Mouse (Mus musculus) forebrain, embryonic 16.5 days (tissue): ENCODE results near the gene Slc35f5. TPM values are rescaled to one million over a fixed set of nuclear protein-coding genes. Genes with fewer than 3 reads are reported as not detected.
A peak's percentile ranks its signal among the peaks of the same experiment; 100 is the strongest.

Source experiments
- ATAC-seq: fragments of 200-750 bp; cut with Nextera tagmentation; 2 replicates; pipeline ENCODE4 v1.8.0; 2017; ENCODE audit warnings: mild to moderate bottlenecking, moderate library complexity
- H3K27ac ChIP-seq: fragments of 300-500 bp; sonication (generic); 2 replicates; pipeline ENCODE4 v1.5.1; 2014; ENCODE audit warnings: low read length, control low read depth
- H3K27me3 ChIP-seq: fragments of 300-500 bp; sonication (generic); replicated peaks from 2 replicates; pipeline ENCODE4 v1.6.1; 2014; ENCODE audit warnings: low read length; ENCODE audit not compliant: control insufficient read depth, insufficient read depth
- H3K36me3 ChIP-seq: fragments of 300-500 bp; sonication (generic); 2 replicates; pipeline ENCODE4 v1.6.1; 2014; ENCODE audit not compliant: control insufficient read depth, insufficient read depth
- H3K4me1 ChIP-seq: fragments of 300-500 bp; sonication (generic); replicated peaks from 2 replicates; pipeline ENCODE4 v1.6.1; 2014; ENCODE audit warnings: low read length; ENCODE audit not compliant: control insufficient read depth, insufficient read depth
- H3K4me2 ChIP-seq: fragments of 300-500 bp; sonication (generic); 2 replicates; pipeline ENCODE4 v1.6.1; 2014; ENCODE audit warnings: mild to moderate bottlenecking, low read length, control low read depth
- H3K4me3 ChIP-seq: fragments of 300-500 bp; sonication (generic); replicated peaks from 2 replicates; pipeline ENCODE4 v1.5.1; 2014; ENCODE audit warnings: mild to moderate bottlenecking, low read length, control low read depth
- H3K9ac ChIP-seq: fragments of 300-500 bp; sonication (generic); replicated peaks from 2 replicates; pipeline ENCODE4 v1.6.1; 2014; ENCODE audit warnings: low read depth, low read length, control low read depth
- H3K9me3 ChIP-seq: fragments of 300-500 bp; sonication (generic); 2 replicates; pipeline ENCODE4 v1.6.1; 2016; ENCODE audit warnings: low read length; ENCODE audit not compliant: control insufficient read depth
- WGBS: fragments of 180-500 bp; shearing (Covaris S2); extraction: QIAGEN DNeasy Blood & Tissue Kit; methylation state at CpG from one replicate; pipeline ENCODE4 v1.1.7; 2014; 5-methylcytosine and 5-hydroxymethylcytosine counted together
- polyA plus RNA-seq: library from polyadenylated mRNA; unstranded; fragments of >200 nt; fragmentation: Nextera tagmentation; extraction: Ambion mirVana; gene quantifications from 2 replicates; pipeline ENCODE4 v1.2.1, GENCODE M21; 2015

Gene Slc35f5
- polyA plus RNA-seq, 1 experiment from 2014 or later, result 32.9 TPM

DNA sequence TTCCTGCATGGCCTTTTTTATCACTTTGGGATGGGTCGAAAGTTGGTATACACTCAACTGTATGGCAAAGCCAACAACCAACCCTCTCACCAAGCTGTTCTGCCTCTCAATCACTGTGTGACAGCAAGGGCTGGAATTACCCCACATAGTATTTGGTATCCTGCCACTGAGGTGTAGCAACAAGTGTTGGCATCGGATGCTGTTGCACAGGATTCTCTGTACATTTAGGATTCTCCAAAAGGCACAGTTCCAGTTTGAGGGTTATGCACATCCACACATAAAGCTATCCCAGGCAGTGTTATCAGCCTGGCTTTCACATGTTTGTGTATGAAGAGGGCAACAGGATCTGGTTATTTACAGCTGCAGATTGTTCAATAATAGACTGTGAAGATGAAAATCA is 23.3 kb upstream of the Slc35f5 start:
- no peak overlapping the region for H3K9ac ChIP-seq
- H3K27me3 ChIP-seq, result no peaks in the 10 kb centered on the region
- H3K4me3 ChIP-seq, result no peak overlapping the region
- no peaks in the 10 kb centered on the region for H3K9me3 ChIP-seq
- ATAC-seq, result no peak
- H3K36me3 ChIP-seq, result no peaks in the 10 kb centered on the region
- no peak overlapping the region for H3K27ac ChIP-seq
- WGBS, result 88% methylated on average over 2 of the region's 2 CpGs
- H3K4me2 ChIP-seq, result no peak overlapping the region
- peaks cover under 1% of the 10 kb centered on the region; the same call in 1 of the 2 replicates for H3K4me1 ChIP-seq

GRCm38 (mm10) chr1:125537776-125538175 is 22.6 kb upstream of the Slc35f5 start:
- no peaks in the 10 kb centered on the region for H3K27me3 ChIP-seq
- no peak overlapping the region for H3K4me2 ChIP-seq
- no peak overlapping the region for H3K4me3 ChIP-seq
- H3K4me1 ChIP-seq, result peaks cover 2% of the 10 kb centered on the region; the same call in 1 of the 2 replicates
- no peaks in the 10 kb centered on the region for H3K36me3 ChIP-seq
- ATAC-seq, result no peak
- no peak overlapping the region for H3K9ac ChIP-seq
- H3K27ac ChIP-seq, result no peak overlapping the region
- H3K9me3 ChIP-seq, result no peaks in the 10 kb centered on the region
- 89% methylated on average over 8 of the region's 8 CpGs for WGBS

DNA sequence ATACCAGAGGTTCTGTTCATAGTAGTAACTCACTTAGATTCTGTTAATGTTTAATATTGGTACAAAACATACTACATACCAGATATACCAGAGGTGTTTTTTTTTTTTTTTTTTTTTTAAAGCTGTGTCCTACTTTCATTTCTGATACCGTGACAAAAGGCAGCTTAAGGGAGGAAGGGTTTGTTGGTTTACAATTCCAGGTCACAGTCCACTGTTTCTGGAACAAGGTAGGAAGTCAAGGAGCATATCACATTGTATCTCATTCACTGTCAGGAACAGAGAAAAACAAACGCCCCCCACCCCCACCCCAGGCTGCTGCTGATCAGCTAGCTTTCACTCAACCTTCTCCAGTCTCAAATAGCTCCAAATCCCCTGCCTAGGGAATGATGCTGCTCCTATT is 21.1 kb upstream of the Slc35f5 start:
- Histone ChIP-seq H3K4me1 (peaks cover 2% of the 10 kb centered on the region; the same call in 1 of the 2 replicates), H3K9ac (no peak overlapping the region), H3K27me3 (no peaks in the 10 kb centered on the region), H3K4me2 (no peak overlapping the region), H3K27ac (no peak overlapping the region), H3K4me3 (no peak overlapping the region), H3K9me3 (no peaks in the 10 kb centered on the region), H3K36me3 (no peaks in the 10 kb centered on the region)
- ATAC-seq, result no peak
- WGBS, result 74% methylated on average over 2 of the region's 2 CpGs

DNA sequence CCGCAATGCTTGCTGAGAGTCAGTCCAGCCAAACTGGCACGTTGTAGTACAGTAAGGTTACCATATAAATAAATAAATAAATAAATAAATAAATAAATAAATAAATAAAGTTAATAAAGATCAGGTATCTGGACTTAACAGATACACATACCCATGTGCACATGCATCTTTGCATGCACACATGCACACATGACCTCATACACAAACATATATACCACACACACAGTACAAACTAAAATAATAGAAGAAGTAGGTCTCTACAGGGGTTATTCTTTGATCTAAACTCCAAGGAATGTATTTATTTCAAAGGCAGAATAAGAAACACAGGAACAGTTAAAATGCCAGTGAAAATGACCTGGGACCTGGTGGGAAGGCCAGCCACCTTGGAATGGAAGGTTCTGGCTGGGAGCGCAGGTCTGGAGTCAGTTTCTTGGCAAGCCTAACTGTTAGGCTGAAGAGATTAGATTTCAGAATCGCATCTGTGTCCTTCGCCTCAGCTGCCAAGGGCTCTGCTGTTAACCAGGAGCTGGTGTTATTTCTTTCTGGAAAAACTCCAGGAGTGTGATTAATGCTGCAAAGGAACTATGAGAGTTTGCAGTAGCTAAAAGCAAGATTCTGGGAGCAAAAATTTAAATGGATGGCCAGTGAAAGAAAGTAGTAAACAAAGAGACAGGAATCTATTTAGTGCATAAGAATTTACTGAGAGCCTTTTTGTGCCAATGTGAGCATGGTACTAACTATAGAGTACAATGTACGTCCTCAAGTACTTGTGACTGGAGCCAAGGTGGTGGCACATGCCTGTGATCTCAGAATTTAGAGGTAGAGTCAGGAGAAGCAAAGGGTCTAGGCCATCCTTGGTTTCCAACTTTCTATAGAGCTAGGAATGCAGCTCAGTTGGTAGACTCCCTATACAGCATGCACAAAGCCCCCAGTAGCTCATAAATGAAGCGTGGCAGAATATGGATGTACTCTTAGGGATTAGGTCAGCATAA is 18.1 kb upstream of the Slc35f5 start:
- ATAC-seq, result peak; percentile 69

GRCm38 (mm10) chr1:125549872-125550271 is 10.5 kb upstream of the Slc35f5 start:
- Histone ChIP-seq H3K4me2 (no peak overlapping the region), H3K9ac (no peak overlapping the region), H3K4me1 (no peaks in the 10 kb centered on the region), H3K4me3 (no peak overlapping the region), H3K27me3 (no peaks in the 10 kb centered on the region), H3K9me3 (no peaks in the 10 kb centered on the region), H3K27ac (no peak overlapping the region), H3K36me3 (no peaks in the 10 kb centered on the region)
- ATAC-seq, result no peak
- WGBS, result 33% methylated on average over 1 of the region's 1 CpGs

More for the DNA sequence above, 18.1 kb upstream of the Slc35f5 start:
- Histone ChIP-seq H3K36me3 (no peaks in the 10 kb centered on the region), H3K9ac (no peak overlapping the region), H3K4me2 (no peak overlapping the region), H3K27me3 (no peaks in the 10 kb centered on the region), H3K27ac (no peak overlapping the region), H3K9me3 (no peaks in the 10 kb centered on the region), H3K4me3 (no peak overlapping the region), H3K4me1 (peaks cover 2% of the 10 kb centered on the region; the same call in 1 of the 2 replicates)
- WGBS, result 57% methylated on average over 7 of the region's 7 CpGs

DNA sequence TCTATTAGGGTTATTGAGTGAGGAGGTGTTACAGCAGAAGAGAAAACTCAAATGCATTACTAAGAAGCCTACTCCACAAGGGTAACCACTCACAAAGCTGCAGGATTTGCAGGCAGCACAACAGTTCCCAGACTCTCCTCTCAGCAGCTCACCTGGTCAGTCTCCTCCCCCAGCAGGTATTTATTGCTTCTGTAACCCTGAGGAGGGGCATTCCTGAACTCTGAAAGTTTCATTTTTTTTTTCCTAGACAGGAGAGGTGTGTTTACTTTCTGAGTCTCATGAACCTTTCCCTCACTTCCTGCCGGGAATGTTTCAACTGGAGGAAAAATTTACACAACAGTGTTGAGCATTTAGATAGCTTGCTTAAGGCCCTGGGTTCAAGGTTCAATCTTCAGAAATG is 10.0 kb upstream of the Slc35f5 start:
- no peaks in the 10 kb centered on the region for H3K9me3 ChIP-seq
- H3K27me3 ChIP-seq, result no peaks in the 10 kb centered on the region
- no peak overlapping the region for H3K9ac ChIP-seq
- no peaks in the 10 kb centered on the region for H3K4me1 ChIP-seq
- no peak overlapping the region for H3K4me2 ChIP-seq
- ATAC-seq, result no peak
- no peak overlapping the region for H3K4me3 ChIP-seq
- no peaks in the 10 kb centered on the region for H3K36me3 ChIP-seq
- no peak overlapping the region for H3K27ac ChIP-seq
- 95% methylated on average over 1 of the region's 1 CpGs for WGBS

DNA sequence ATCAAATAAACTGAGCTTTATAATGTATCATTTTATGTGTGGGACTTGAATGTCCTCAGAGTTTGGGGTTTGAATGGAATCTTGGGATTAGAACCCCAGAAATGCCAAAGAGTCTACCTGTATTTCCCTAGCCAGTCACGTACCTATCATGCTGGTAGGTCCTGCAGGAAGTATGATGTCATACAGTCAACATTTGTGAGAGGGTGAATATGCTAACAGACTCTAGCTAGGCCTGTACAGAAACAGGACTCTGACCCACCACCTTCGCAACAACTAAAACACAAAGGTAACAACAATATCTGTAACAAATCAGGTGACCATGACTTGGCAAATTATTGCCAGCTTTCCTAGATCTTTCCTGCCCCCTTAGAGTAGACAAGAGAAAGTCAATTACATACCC is 8.8 kb upstream of the Slc35f5 start:
- WGBS, result 85% methylated on average over 2 of the region's 2 CpGs
- Histone ChIP-seq H3K4me3 (no peak overlapping the region), H3K27me3 (no peaks in the 10 kb centered on the region), H3K9me3 (no peaks in the 10 kb centered on the region), H3K27ac (no peak overlapping the region), H3K4me2 (no peak overlapping the region), H3K4me1 (no peaks in the 10 kb centered on the region), H3K36me3 (no peaks in the 10 kb centered on the region), H3K9ac (no peak overlapping the region)
- ATAC-seq, result no peak

DNA sequence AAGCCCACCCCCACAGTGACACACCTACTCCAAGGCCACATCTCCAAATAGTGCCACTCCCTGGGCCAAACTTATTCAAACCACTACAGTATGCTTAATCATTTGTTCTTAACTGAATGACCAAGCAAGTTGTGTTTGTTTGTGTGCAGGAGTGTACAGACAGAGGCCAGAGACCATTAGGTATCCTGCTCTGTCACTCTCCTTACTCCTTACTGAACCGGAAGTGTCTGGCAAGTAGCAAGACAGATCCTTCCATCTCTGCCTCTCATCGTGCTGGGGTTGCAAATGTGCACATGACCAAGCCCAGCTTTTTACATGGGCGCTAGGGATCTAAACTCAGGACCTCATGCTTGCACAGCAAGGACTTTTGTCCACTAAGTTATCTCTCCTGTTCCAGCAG is 1.1 kb upstream of the Slc35f5 start:
- Histone ChIP-seq H3K27ac (no peak overlapping the region), H3K36me3 (no peaks in the 10 kb centered on the region)
- 77% methylated on average over 3 of the region's 3 CpGs for WGBS

DNA sequence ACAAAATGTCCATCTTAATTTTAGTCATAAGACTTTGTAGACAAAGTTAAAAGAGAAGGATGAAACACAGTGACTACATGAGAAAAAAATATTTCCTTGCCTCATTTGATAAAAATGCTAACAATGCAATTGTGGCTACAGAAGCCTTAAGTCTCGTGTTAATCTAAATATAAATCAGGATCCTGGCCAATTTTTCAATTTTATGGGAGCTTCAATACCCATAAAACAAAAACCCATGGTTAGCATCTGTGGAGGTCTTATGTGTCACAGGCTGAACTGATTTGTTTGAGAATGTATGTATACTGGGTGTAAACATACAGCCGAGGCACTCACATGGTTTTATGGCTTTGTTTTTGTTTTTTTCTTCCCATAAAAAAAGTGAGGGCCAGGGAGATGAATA is 674 bp upstream of the Slc35f5 start:
- WGBS, result 19% methylated on average over 2 of the region's 2 CpGs
- Histone ChIP-seq H3K27me3 (no peaks in the 10 kb centered on the region), H3K36me3 (no peaks in the 10 kb centered on the region), H3K9ac (peak overlapping the region; percentile 89), H3K4me3 (peak overlapping the region; percentile 92), H3K4me2 (peak overlapping the region; percentile 79), H3K4me1 (peaks cover 13% of the 10 kb centered on the region), H3K27ac (peak overlapping the region; percentile 87), H3K9me3 (no peaks in the 10 kb centered on the region)
- ATAC-seq, result no peak

More for the DNA sequence above, 1.1 kb upstream of the Slc35f5 start:
- Histone ChIP-seq H3K9ac (no peak overlapping the region), H3K4me3 (no peak overlapping the region), H3K4me2 (no peak overlapping the region), H3K4me1 (peaks cover 13% of the 10 kb centered on the region), H3K27me3 (no peaks in the 10 kb centered on the region), H3K9me3 (no peaks in the 10 kb centered on the region)
- no peak for ATAC-seq
